Mouse (Mus musculus) mouse embryonic stem cell (cell line): Measurements from ENCODE around the gene 4930572O03Rik.
"Not testable (repeated sequence)": the region's sequence is repeated elsewhere in the genome, so short reads cannot be mapped to it uniquely, and the experiment has no call there.

ENCODE experiments used
- in situ Hi-C, 2 experiments: fragments of 300-500 bp; cut with MboI; formaldehyde crosslinking; loops; 1 replicate in 1 of 2; 3 replicates in 1 of 2; pipeline ENCODE4 v1.14.3; 2019 to 2020; ENCODE audit warnings: low sequenced_read_pairs in 2 of 2, low pct_unique_long_range_greater_than_20kb in 1 of 2, mixed read lengths in 1 of 2; ENCODE audit not compliant: unreplicated experiment in 1 of 2

The 4930572O03Rik gene

DNA sequence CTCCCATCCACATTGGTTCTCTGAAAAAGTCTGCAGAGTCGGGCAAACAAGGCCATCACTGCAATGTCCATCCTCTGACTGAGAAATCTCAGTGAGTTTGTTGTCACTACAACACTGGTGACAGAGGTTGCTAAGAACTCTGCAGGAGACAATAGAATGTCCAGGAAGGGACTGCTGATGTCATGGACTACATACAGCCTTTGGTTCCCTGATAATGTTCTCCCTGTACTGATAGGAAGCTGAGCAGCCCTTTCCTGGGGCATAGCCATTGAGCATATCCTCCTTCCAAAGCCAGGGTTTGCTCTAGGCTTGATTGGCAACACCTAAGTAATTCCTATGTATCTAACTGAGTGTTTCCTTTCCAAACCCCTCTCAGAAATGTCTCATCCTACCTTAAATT, at the start of gene 4930572O03Rik:
TSS of gene 4930572O03Rik (minus strand) at position 101 of the 400 bp plus-strand sequence.
- in situ Hi-C loops: not testable (repeated sequence)

DNA sequence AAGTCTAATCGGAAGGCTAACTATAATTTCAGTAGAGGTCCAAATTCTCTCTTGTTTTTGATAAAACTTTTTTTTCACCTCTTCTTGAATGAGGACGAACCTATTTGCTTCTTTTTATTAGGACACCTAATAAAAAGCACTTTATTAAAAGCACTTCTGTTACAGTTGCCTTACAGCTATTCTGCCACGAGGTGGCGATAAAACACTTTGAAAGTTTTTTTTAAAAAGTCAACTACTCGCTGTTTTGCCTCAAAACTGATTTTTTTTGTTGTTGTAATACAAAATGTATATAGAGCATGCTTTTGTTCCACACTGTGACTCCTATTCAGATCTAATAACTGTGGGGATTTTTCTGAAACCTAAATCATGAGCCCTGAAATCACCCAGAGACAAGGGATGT, 46.0 kb upstream of the 4930572O03Rik start:
- in situ Hi-C loops: not testable (repeated sequence)

GRCm38 (mm10) chr5:15697719-15698118, 40.9 kb upstream of the 4930572O03Rik start:
- in situ Hi-C loops: not testable (repeated sequence)

DNA sequence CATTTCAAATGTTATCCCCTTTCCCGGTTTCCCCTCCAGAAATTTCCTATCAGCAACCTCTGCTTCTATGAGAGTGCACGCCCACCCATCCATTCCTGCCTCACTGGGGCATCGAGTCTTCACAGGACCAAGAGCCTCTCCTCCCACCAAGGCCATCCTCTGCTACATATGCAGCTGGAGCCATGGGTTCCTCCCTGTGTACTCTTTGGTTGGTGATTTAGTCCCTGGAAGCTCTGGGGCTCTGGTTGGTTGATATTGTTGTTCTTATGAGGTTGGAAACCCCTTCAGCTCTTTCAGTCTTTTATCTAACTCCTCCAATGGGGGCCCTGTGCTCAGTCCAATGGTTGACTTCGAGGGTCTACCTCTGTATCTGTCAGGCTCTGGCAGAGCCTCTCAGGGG, 35.0 kb upstream of the 4930572O03Rik start:
- in situ Hi-C loops: not testable (repeated sequence)

GRCm38 (mm10) chr5:15690822-15691221, 34.0 kb upstream of the 4930572O03Rik start:
- in situ Hi-C loops: not testable (repeated sequence)

GRCm38 (mm10) chr5:15689659-15690213, 32.9 kb upstream of the 4930572O03Rik start:
- in situ Hi-C loops: not testable (repeated sequence)

- in situ Hi-C loops: not testable (repeated sequence)
Observed at GRCm38 (mm10) chr5:15688874-15689658, 32.2 kb upstream of the 4930572O03Rik start.

GRCm38 (mm10) chr5:15681301-15682035, 24.6 kb upstream of the 4930572O03Rik start:
- in situ Hi-C loops: not testable (repeated sequence)

DNA sequence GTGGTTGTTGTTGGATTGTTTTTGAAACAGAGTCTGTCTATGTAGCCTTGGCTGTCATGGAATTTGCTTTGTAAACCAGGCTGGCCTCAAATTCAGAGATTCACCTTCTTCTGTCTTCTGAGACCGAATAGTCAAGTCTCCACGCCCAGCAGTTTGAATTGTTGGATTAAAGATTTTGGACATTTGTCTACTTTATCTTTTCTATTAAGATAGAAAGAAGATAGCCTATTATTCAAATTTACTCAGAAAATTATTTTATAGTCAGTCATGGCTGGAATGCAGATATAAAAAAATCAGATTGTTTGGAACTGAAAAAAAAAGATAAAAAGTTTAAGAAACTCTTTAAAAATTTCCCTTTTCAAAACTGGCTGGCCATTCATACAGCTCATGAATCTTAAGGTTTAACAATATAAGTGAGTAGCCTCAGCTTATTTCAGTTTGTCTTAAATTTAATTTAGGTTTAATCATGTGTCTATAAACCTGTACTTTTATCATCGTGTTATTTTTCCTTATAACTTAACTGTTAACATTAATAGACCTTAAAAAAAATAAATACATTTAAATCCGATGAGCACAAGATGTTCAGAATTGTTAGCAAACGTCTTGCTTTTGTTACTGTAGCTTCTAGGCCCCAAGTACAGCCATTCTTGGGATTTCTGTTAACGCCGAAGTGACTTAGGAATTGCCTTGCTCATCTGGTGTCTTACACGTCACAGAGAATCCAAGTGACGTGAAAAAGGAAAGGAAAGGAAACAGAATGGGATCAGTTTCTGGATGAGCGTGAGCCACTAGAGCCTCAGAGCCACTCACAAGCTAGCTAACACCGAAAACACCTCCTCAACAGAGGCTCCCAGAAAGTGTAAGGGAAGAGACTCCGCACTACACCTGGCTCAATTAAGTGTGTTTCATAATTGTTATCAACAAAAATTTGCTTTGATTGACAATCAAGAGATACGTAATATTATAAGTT, 23.4 kb upstream of the 4930572O03Rik start:
- in situ Hi-C loops: not testable (repeated sequence)

DNA sequence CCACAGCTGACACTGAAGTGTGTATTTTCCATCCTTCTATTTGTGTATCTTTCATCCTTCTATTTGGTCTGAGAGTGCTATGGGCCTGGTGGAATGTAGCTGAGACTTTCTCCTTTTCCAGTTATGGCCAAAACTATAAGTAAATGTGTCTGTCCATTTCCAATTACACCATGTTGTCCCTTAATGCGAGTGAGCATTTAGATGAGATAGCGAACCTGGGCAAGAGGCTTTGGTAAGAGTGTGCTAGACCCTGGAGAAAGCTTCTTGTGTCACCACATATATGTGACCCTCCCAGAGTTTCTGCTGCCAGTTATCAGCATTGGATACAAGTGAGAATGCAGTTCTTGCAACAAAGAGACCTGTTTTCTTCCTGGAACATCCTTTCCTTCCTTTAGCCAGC, 22.0 kb upstream of the 4930572O03Rik start:
- in situ Hi-C loops: not testable (repeated sequence)

DNA sequence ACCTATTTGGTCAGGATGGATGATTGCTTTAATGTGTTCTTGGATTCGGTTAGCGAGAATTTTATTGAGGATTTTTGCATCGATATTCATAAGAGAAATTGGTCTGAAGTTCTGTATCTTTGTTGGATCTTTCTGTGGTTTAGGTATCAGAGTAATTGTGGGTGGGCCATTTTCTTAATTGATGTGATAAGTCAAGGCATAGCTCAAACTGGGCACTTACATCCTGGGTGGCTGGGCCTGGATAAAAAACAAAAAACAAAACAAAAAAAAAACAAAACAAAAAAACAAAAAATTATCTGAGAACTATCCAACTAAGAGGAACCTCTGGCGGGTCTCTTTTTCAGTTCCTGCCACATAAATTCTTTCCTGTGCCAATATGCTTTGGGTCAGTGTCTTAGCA, 20.9 kb upstream of the 4930572O03Rik start:
- in situ Hi-C loops: not testable (repeated sequence)

GRCm38 (mm10) chr5:15674429-15675244, 17.8 kb upstream of the 4930572O03Rik start:
- in situ Hi-C loops: not testable (repeated sequence)

DNA sequence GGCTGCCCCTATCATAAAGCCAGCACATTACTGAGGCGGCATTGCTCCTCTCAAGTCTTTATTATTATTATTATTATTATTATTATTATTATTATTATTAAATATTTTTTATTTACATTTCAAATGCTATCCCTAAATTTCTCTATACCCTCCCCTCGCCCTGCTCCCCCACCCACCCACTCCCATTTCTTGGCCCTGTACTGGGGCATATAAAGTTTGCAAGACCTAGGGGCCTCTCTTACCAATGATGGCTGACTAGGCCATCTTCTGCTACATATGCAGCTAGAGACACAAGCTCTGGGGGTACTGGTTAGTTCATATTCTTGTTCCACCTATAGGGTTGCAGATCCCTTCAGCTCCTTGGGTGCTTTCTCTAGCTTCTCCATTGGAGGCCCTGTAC, 17.1 kb upstream of the 4930572O03Rik start:
- in situ Hi-C loops: not testable (repeated sequence)

DNA sequence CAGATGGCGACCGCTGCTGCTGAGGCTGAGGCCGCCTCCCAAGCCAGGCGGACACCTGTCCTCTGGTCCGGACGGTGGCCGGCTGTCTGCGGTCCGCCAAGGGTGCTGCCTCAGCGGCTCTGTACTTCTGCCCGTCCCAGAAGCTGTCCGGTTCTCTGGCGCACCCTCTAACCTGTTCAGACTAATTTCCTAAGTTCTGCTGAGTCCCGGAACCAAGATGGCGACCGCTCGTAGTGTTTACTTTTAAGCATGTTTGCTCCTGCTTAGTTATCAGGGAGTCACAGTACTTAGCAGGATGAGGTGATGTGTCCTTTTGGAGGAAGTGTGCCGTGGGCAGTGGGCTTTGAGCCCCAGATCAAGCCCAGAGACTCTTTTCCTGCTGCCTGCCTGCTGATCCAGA, 13.9 kb upstream of the 4930572O03Rik start:
- in situ Hi-C loops: not testable (repeated sequence)

DNA sequence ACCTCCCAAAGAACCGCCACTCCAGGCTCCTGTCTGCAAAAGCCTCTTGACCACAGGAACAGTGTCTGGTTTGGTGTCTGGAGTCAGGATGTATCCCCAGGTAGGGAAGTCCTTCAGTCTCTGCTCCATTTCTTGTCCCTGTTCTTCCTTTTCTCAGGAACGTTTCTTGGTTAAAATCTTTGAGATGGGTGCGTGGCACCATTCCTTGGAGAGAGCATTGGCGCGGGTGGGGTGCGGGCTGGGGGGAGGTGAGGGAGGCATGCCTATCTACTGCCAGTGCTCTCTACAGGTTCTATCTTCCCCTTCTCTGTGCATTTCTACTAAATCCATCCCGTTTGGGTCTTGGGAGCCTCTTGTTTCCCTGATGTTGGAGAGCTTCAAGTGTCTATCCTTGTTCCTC, 7.0 kb upstream of the 4930572O03Rik start:
- in situ Hi-C loops: not testable (repeated sequence)

GRCm38 (mm10) chr5:15652334-15652733, 4.5 kb downstream of the 4930572O03Rik start:
- in situ Hi-C loops: not testable (repeated sequence)

GRCm38 (mm10) chr5:15645707-15646106, 11.2 kb downstream of the 4930572O03Rik start:
- in situ Hi-C loops: not testable (repeated sequence)

- in situ Hi-C loops: not testable (repeated sequence)
Observed at GRCm38 (mm10) chr5:15637637-15638036, 19.2 kb downstream of the 4930572O03Rik start.
